Mouse (Mus musculus) liver, embryonic 16.5 days (tissue): Measurements from ENCODE around the gene Palm2. TPM values are rescaled to one million over a fixed set of nuclear protein-coding genes. Genes with fewer than 3 reads are reported as not detected.

ENCODE experiments used
- ATAC-seq: fragments of 200-750 bp; cut with Nextera tagmentation; 2 replicates; pipeline ENCODE4 v1.8.0; 2017; ENCODE audit warnings: low read depth, mild to moderate bottlenecking, moderate number of reproducible peaks, moderate library complexity
- H3K27ac ChIP-seq: fragments of 300-500 bp; sonication (generic); 2 replicates; pipeline ENCODE4 v1.5.1; 2014; ENCODE audit warnings: mild to moderate bottlenecking, low read length
- H3K27me3 ChIP-seq: fragments of 300-500 bp; sonication (generic); 2 replicates; pipeline ENCODE4 v1.6.1; 2014; ENCODE audit warnings: low read depth, low read length, mixed read lengths; ENCODE audit not compliant: control insufficient read depth, insufficient read depth
- H3K36me3 ChIP-seq: fragments of 300-500 bp; sonication (generic); 2 replicates; pipeline ENCODE4 v1.6.1; 2014; ENCODE audit warnings: mild to moderate bottlenecking; ENCODE audit not compliant: control insufficient read depth, insufficient read depth
- H3K4me1 ChIP-seq: fragments of 300-500 bp; sonication (generic); 2 replicates; pipeline ENCODE4 v1.6.1; 2014; ENCODE audit warnings: low read depth, low read length, mixed read lengths; ENCODE audit not compliant: control insufficient read depth
- H3K4me2 ChIP-seq: fragments of 300-500 bp; sonication (generic); 2 replicates; pipeline ENCODE4 v1.6.1; 2014; ENCODE audit warnings: low read depth, low read length, mixed read lengths
- H3K4me3 ChIP-seq: fragments of 300-500 bp; sonication (generic); 2 replicates; pipeline ENCODE4 v1.5.1; 2014; ENCODE audit warnings: low read depth, mild to moderate bottlenecking, low read length
- H3K9ac ChIP-seq: fragments of 300-500 bp; sonication (generic); 2 replicates; pipeline ENCODE4 v1.6.1; 2014; ENCODE audit warnings: low read depth, low read length
- H3K9me3 ChIP-seq: fragments of 300-500 bp; sonication (generic); replicated peaks from 2 replicates; pipeline ENCODE4 v1.6.1; 2016; ENCODE audit warnings: low read length; ENCODE audit not compliant: control insufficient read depth
- WGBS: fragments of 180-500 bp; shearing (Covaris S2); extraction: QIAGEN DNeasy Blood & Tissue Kit; methylation state at CpG from one replicate; pipeline ENCODE4 v1.1.7; 2014; ENCODE audit not compliant: insufficient replicate concordance; 5-methylcytosine and 5-hydroxymethylcytosine counted together
- polyA plus RNA-seq: library from polyadenylated mRNA; unstranded; fragments of >200 nt; fragmentation: Nextera tagmentation; extraction: Ambion mirVana; gene quantifications from 2 replicates; pipeline ENCODE4 v1.2.1, GENCODE M21; 2015

Palm2 gene
- polyA plus RNA-seq, 1 experiment from 2014 or later = 0.41 TPM

- no peaks in the 10 kb centered on the region for H3K4me1 ChIP-seq
- H3K9ac ChIP-seq = no peak overlapping the region
- no peak for ATAC-seq
- 74% methylated on average over 1 of the region's 1 CpGs for WGBS
- no peaks in the 10 kb centered on the region for H3K36me3 ChIP-seq
- no peak overlapping the region for H3K4me2 ChIP-seq
- no peak overlapping the region for H3K27ac ChIP-seq
- H3K9me3 ChIP-seq = no peaks in the 10 kb centered on the region
- H3K4me3 ChIP-seq = no peak overlapping the region
- H3K27me3 ChIP-seq = no peaks in the 10 kb centered on the region
These were observed 154.3 kb downstream of the Palm2 start for GRCm38 (mm10) chr4:57588356-57588755.

GRCm38 (mm10) chr4:57592751-57593150 lies 158.7 kb downstream of the Palm2 start:
- Histone ChIP-seq H3K27ac (no peak overlapping the region), H3K4me3 (no peak overlapping the region), H3K36me3 (no peaks in the 10 kb centered on the region), H3K9ac (no peak overlapping the region), H3K4me2 (no peak overlapping the region), H3K4me1 (no peaks in the 10 kb centered on the region), H3K9me3 (no peaks in the 10 kb centered on the region), H3K27me3 (no peaks in the 10 kb centered on the region)
- WGBS = 61% methylated on average over 4 of the region's 4 CpGs
- ATAC-seq = no peak

DNA sequence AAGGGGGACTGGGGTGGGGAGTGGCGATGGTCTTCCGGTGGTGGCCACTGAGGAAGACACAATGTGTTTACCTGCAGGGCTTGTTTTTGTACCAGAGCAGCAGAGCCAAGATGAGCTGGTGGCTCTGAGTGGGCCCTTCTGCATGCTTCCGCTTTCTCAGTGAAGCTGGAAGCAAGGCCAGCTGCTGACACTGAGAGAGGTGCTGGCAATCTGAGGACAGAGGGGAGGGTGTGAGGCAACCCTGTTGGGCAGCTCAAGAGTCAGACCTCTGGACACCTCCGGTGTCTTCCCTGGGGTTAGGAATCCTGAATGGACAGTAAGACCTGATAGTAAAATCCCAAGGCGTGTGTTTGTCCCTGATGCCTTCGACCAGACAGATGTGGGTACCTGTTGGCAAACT lies 165.9 kb downstream of the Palm2 start:
- ATAC-seq = no peak
- H3K9ac ChIP-seq = no peak overlapping the region
- 69% methylated on average over 6 of the region's 6 CpGs for WGBS
- H3K4me1 ChIP-seq = no peaks in the 10 kb centered on the region
- no peaks in the 10 kb centered on the region for H3K27me3 ChIP-seq
- no peak overlapping the region for H3K4me3 ChIP-seq
- no peak overlapping the region for H3K4me2 ChIP-seq
- H3K27ac ChIP-seq = no peak overlapping the region
- no peaks in the 10 kb centered on the region for H3K9me3 ChIP-seq
- no peaks in the 10 kb centered on the region for H3K36me3 ChIP-seq

GRCm38 (mm10) chr4:57600685-57601457 lies 166.8 kb downstream of the Palm2 start:
- Histone ChIP-seq H3K9ac (no peak overlapping the region), H3K4me1 (no peaks in the 10 kb centered on the region), H3K4me2 (no peak overlapping the region), H3K36me3 (no peaks in the 10 kb centered on the region), H3K4me3 (no peak overlapping the region), H3K27me3 (no peaks in the 10 kb centered on the region), H3K9me3 (no peaks in the 10 kb centered on the region), H3K27ac (no peak overlapping the region)
- ATAC-seq = no peak
- WGBS = 73% methylated on average over 11 of the region's 11 CpGs

DNA sequence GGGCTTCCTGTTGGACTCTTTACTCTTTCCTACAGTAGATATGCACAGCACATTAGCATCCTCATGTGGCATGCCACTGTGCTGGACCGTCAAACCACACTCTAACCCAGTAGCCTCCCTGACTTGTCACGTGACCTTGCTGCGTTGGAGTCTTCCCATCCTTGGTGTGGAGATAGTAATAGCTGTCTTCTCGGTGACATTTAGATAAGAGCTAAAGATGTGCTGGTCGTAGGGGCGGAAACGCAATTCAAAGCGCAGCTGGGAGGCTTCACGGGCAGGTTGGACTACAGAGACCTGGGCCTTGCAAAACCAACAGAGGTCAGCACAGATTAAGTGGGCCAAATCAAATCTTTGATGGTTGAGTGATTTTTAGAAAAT lies 167.4 kb downstream of the Palm2 start:
- Histone ChIP-seq H3K4me3 (no peak overlapping the region), H3K9ac (no peak overlapping the region), H3K4me1 (no peaks in the 10 kb centered on the region), H3K27me3 (no peaks in the 10 kb centered on the region), H3K9me3 (no peaks in the 10 kb centered on the region), H3K36me3 (no peaks in the 10 kb centered on the region), H3K4me2 (no peak overlapping the region), H3K27ac (no peak overlapping the region)
- no peak for ATAC-seq
- 67% methylated on average over 9 of the region's 9 CpGs for WGBS

- Histone ChIP-seq H3K27ac (no peak overlapping the region), H3K4me2 (no peak overlapping the region), H3K4me3 (no peak overlapping the region), H3K9me3 (no peaks in the 10 kb centered on the region), H3K9ac (no peak overlapping the region), H3K4me1 (no peaks in the 10 kb centered on the region), H3K36me3 (no peaks in the 10 kb centered on the region), H3K27me3 (no peaks in the 10 kb centered on the region)
- ATAC-seq = no peak
- WGBS = 67% methylated on average over 10 of the region's 10 CpGs
These were observed 168.0 kb downstream of the Palm2 start for GRCm38 (mm10) chr4:57601903-57602617.

DNA sequence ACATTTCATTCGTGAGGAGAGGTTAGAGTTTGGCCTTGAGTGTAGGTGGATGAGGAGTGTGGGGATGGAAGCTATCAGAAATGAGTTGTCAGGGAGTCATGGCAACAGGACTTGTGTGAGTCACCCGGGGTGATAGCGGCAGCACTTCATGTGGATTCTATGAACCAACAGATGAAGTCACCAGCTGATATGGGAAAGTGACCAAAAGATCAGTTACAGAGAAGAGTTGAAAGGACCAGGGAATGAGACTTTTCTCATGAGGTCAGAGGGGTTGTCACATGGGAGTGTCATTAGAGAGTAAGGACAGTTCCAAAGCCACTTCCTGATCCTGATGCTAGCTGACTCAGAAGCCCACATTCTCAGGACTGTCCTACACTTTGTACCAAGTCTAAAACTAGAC lies 172.2 kb downstream of the Palm2 start:
- no peak for ATAC-seq
- H3K27ac ChIP-seq = no peak overlapping the region
- peaks cover 2% of the 10 kb centered on the region; the same call in 1 of the 2 replicates for H3K27me3 ChIP-seq
- 61% methylated on average over 3 of the region's 3 CpGs for WGBS
- H3K9ac ChIP-seq = no peak overlapping the region
- no peak overlapping the region for H3K4me2 ChIP-seq
- H3K4me3 ChIP-seq = no peak overlapping the region
- no peaks in the 10 kb centered on the region for H3K36me3 ChIP-seq
- no peaks in the 10 kb centered on the region for H3K4me1 ChIP-seq
- no peaks in the 10 kb centered on the region for H3K9me3 ChIP-seq

DNA sequence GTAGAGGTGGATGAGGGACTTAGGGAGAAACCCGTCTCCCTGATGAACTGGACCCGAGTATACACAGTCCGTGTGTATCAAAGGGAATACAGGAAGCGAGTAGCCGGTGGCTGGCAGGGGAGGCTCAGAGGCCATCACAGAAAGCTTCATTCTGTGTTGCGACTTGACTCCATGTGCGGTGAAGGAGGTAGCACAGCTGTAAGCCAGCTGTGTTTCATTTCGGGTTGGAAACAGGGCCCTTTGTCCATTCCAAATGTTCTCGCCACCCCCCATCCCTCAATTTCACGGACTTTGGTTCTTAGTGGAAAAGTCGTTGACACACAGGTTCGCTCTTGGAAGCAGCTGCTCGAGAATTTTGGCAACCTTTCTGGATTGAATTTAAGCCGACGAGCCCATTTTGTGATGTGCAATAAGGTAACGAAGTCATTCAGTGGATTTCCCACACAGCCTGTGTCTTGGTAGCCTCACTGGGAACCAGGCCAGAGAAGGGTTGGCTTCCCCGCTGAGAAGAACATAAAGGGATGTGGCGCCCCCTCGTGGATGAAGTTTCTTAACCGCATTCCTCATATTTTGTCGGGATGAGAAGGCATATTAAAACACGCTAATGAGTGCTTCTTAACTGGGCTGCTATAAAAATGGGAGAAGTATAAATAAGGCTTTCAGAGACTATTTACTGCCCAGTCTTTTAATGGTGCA lies 173.3 kb downstream of the Palm2 start:
- Histone ChIP-seq H3K9ac (no peak overlapping the region), H3K36me3 (no peaks in the 10 kb centered on the region), H3K27me3 (peaks cover 2% of the 10 kb centered on the region; the same call in 1 of the 2 replicates), H3K9me3 (no peaks in the 10 kb centered on the region), H3K27ac (no peak overlapping the region), H3K4me2 (no peak overlapping the region), H3K4me3 (no peak overlapping the region), H3K4me1 (no peaks in the 10 kb centered on the region)
- WGBS = 47% methylated on average over 22 of the region's 22 CpGs
- ATAC-seq = no peak
